Mouse (Mus musculus) cerebral cortex, adult 2 months (tissue): Measurements from ENCODE around the gene Tmem114.

Source experiments
- WGBS: fragments of 180-500 bp; shearing (Covaris S2); methylation state at CpG from one replicate; pipeline ENCODE4 v1.1.7; 2018; 5-methylcytosine and 5-hydroxymethylcytosine counted together

Tmem114 gene

DNA sequence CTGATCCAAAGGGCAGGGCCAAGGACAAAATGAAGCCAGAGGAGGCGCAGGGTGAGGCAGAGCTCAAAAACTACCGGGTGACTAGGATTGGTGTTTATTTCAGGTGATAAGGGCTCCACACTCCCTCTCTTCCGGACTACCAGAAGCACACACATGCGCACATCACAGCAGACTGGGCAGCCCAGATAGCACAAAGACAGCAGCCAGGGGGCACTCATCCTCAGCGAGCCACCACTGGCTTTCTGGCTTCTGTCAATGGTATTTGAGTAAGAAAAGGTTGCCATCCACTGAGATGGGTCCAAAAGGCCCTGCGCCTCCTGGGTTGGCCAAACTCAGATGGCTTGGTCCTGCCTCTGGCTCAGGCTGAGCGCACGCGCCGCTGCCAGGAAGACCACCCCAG is 15.7 kb downstream of the Tmem114 start:
- WGBS = 46% methylated on average over 10 of the region's 10 CpGs

DNA sequence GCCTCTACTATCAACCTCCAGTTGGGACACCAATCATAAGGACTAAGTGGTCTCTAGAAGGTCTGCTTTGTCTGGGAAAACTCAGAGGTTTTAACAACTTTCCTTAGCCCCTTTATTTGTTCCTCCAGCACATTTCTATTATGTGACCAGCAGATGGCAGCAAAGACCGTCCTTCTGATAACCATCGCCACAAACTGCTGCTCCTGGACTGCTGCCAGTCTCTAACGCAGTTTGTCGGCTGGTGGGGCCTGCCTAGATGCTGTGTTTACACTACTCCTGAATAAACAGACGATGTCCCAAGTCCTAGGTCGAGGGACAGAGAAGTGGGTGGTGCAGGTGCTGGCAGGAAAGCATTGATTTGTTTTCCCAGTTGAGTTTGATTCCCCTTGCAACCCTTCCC is 18.2 kb downstream of the Tmem114 start:
- under 1% methylated on average over 6 of the region's 6 CpGs for WGBS

DNA sequence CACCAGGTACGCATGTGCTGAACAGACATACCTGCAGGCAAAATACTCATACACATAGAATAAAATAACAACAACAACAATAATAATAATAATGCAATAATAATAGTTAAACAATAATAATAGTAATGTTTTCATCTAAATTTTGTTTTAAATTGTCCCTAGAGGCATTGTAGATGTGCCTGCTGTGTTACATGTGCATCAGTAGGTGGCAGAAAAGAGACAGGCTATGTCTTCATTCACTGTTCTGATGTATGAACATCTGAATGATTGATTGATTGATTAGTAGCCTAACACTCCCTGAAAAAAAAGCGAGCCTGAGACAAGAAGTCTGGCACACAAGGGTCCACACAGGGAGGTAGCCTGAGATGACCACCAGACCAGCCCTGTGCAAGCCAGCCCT is 22.3 kb downstream of the Tmem114 start:
- WGBS = 88% methylated on average over 2 of the region's 2 CpGs

DNA sequence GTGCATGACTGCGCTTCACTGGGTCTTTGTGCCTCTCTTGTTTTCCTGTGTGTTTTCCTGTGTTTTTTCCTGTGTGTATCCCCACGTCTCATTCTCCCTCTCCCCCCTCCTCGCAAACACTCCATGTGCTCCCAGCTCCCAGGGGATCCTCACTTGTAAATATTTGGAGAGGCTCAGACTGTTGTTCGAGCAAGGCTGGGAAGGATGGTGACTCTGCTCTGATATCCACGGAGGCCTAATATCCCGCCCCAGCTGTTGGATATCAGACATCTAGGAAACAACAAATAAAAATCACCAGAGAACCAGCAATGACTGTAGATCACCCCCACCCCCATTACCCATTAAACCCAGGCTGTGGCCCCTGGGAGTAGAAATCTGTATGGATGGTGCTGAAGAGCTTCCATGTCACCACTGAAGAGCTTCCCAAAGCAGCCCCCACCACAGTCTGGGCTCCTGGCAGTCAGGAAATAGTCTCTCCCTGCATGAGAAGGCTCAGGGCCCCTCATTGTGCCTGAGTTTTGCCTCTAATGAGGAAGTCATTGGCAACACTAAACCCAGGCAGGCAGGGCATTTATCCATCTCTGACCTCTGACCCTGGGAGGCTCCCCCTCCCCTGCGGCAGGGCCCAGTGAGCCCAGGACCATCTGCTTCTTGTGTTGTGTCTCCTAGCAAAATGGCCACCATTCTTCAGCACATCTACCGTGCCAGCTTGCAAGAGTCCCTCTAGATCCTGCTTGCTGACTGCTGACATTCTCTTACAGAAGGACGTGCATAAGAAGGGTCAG is 23.6 kb downstream of the Tmem114 start:
- 73% methylated on average over 9 of the region's 9 CpGs for WGBS

DNA sequence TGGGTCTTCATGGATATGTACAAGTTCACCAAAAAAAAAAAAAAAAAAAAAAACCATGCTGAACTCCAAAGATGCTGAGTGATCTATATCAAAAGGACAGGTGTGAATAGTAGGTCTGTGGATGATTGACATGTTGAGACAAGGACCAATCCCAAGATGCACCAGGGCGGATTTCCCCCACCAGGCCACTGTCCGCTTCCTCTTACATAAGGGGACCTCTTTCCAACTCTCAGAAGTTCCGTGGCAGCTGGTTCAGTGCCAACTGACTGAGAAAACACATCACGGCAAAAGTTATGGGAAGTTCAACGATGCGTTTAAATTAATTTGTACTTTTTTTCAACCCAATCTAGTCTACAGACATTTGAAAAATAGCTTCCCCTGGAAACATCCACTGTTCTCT is 25.1 kb downstream of the Tmem114 start:
- 65% methylated on average over 6 of the region's 6 CpGs for WGBS

DNA sequence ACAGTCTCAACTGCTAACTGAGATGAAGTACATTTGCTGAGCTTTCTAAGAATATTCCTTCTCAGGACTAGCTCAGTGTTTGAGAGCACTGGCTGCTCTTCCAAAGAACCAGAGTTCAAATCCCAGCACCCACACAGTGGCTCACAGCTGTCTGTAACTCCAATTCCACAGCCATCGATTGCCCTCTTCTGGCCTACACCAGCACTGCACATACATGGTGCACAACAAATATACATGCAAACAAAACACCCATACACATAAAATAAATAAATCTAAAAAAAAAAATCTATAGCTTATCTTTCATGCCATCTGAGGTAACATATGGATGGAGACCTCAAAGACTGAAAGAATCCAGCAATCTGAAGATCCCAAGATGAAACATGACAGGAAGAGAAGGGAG is 36.4 kb downstream of the Tmem114 start:
- 90% methylated on average over 1 of the region's 1 CpGs for WGBS

DNA sequence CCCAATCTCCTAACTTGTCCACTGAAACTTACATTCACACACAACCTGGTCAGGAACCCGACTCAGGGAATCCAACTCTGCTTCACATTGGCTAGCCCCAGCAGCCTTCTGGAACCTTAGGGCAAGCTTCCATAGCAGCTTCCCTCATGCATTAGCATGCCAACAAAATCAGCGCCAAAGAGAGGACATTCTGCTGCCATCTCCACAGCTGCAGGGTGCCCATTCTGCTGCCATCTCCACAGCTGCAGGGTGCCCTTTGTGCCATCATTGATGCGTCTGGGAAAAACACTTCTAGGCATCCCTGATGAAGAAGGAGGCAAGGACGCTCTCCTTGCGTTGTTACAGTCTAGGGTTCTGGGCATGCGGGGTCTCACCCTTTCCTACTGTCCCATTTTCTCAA is 38.5 kb downstream of the Tmem114 start:
- WGBS = 74% methylated on average over 6 of the region's 6 CpGs

DNA sequence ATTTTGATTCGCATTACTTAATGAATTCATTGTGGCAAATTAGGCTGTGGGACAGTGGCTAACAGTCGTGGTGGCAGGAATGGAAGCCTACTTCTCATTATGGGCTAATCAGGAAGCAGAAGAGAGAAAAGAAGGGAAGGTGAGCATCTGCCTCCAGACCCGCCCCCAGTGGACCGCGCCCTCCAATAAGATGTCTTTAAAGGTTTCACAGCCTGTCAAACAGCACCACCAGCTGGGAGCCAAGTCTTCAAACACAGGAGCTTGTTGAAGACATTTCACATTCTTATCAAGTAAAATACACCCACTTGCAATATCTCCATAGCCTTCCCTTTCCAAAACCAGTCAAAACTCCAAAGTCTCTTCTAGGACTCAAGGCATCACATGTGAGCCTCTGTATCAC is 39.3 kb downstream of the Tmem114 start:
- WGBS = 76% methylated on average over 5 of the region's 5 CpGs

DNA sequence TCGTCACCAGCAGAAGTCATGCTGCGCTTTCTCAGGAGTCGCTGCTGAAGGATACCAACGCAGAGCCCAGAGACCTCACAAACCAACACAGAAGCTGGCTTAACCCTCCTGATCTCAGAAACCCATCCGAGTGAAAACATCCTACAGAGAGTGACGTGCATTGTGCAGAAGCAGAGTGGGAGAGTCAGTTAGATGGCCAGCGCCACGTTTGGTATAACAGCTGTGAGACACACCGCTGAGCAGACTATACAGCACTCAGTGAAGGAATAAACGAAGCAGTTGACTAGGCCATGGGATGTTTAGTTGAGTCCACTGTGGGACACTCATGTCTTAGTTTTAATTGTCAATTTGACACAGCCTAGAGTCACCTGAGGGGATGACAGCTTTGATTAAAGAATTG is 40.2 kb downstream of the Tmem114 start:
- WGBS = 79% methylated on average over 10 of the region's 10 CpGs

DNA sequence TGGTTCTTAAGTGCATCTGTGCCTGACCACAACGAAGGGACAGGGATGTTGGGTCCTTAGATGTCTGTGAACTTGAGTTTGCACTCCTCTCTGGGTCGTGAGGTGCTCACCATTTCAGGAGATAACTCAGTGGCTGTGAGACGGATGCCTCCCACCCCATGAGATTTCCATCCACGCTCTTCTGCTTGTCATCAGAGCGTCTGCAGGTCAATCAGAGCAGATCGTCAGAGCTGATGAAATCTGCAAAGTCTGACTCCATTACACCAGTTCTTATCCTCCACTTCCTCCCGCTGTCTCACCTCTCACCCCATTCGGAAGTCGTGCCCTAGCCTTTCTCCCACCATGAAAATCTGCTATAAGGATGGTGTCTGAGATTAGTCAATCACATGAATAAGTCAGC is 41.5 kb downstream of the Tmem114 start:
- WGBS = 90% methylated on average over 9 of the region's 9 CpGs

DNA sequence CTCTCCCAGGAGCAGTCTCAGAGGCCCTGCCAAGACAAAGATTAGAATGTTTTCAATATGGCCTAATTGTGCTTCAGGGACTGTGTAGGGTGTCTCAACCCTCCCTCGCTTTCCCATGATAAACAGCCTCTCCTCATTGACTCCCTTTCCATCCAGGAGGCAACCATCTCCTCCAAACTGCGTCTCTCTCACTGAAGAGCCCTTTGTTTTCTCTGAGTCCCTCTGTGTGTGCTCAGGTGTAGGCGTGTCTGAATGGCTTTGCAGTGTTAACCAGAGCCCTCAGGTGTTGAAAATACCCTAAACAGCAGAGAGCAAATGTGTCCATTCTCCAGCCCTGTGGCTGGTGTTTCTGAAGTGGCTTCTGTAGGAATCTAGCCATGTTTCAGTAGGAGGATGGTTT is 61.9 kb downstream of the Tmem114 start:
- 67% methylated on average over 3 of the region's 3 CpGs for WGBS
